Mouse (Mus musculus): Measurements from ENCODE around the gene Selenov.

Gene Selenov

GRCm38 (mm10) chr7:28290638-28291590 is at the start of gene Selenov:
TSS of gene Selenov (minus strand) at chr7:28291186.
- DNase-seq (ENCODE audit: low read depth in 2 of 2, low spot score in 2 of 2): no peak

- peak; percentile 32 to 61 for DNase-seq (ENCODE audit: low read depth in 2 of 2, low spot score in 2 of 2)
Observed at GRCm38 (mm10) chr7:28339213-28339917, 48.4 kb upstream of the Selenov start.

GRCm38 (mm10) chr7:28338108-28338998 is 47.4 kb upstream of the Selenov start, which contains the start of gene Supt5:
TSS of gene Supt5 (minus strand) at chr7:28338746.
- peak; percentile 93 for DNase-seq (ENCODE audit: low read depth in 2 of 2, low spot score in 2 of 2)

GRCm38 (mm10) chr7:28335471-28335870 is 44.5 kb upstream of the Selenov start:
- no peak for DNase-seq (ENCODE audit: low read depth in 2 of 2, low spot score in 2 of 2)

- DNase-seq (ENCODE audit: low read depth in 2 of 2, low spot score in 2 of 2): no peak
Observed at GRCm38 (mm10) chr7:28334534-28334933, 43.5 kb upstream of the Selenov start.

- DNase-seq (ENCODE audit: low read depth in 2 of 2, low spot score in 2 of 2): no peak
Observed at GRCm38 (mm10) chr7:28328260-28328659, 37.3 kb upstream of the Selenov start.

- no peak for DNase-seq (ENCODE audit: low read depth in 2 of 2, low spot score in 2 of 2)
Observed at GRCm38 (mm10) chr7:28326457-28326856, 35.5 kb upstream of the Selenov start.

- no peak for DNase-seq (ENCODE audit: low read depth in 2 of 2, low spot score in 2 of 2)
Observed at GRCm38 (mm10) chr7:28325293-28325692, 34.3 kb upstream of the Selenov start.

GRCm38 (mm10) chr7:28321974-28322720 is 31.2 kb upstream of the Selenov start:
- no peak for DNase-seq (ENCODE audit: low read depth in 2 of 2, low spot score in 2 of 2)

GRCm38 (mm10) chr7:28318714-28319113 is 27.7 kb upstream of the Selenov start:
- no peak for DNase-seq (ENCODE audit: low read depth in 2 of 2, low spot score in 2 of 2)

- no peak for DNase-seq (ENCODE audit: low read depth in 2 of 2, low spot score in 2 of 2)
Observed at GRCm38 (mm10) chr7:28318036-28318435, 27.1 kb upstream of the Selenov start.

- peak; percentile 93 to 95 for DNase-seq (ENCODE audit: low read depth in 2 of 2, low spot score in 2 of 2)
Observed at GRCm38 (mm10) chr7:28311926-28312543, 21.0 kb upstream of the Selenov start, which contains the start of gene Timm50. TSS of gene Timm50 (minus strand) at chr7:28312072.

- DNase-seq (ENCODE audit: low read depth in 2 of 2, low spot score in 2 of 2): no peak
Observed at GRCm38 (mm10) chr7:28311151-28311925, 20.4 kb upstream of the Selenov start.

- no peak for DNase-seq (ENCODE audit: low read depth in 2 of 2, low spot score in 2 of 2)
Observed at GRCm38 (mm10) chr7:28309737-28310136, 18.8 kb upstream of the Selenov start.

- no peak for DNase-seq (ENCODE audit: low read depth in 2 of 2, low spot score in 2 of 2)
Observed at GRCm38 (mm10) chr7:28306216-28306615, 15.2 kb upstream of the Selenov start.

- no peak for DNase-seq (ENCODE audit: low read depth in 2 of 2, low spot score in 2 of 2)
Observed at GRCm38 (mm10) chr7:28305641-28306040, 14.7 kb upstream of the Selenov start.

- no peak for DNase-seq (ENCODE audit: low read depth in 2 of 2, low spot score in 2 of 2)
Observed at GRCm38 (mm10) chr7:28301616-28302433, 10.8 kb upstream of the Selenov start, which contains the start of gene Dll3. TSS of gene Dll3 (minus strand) at chr7:28302238.
